In the genomic region with DNA sequence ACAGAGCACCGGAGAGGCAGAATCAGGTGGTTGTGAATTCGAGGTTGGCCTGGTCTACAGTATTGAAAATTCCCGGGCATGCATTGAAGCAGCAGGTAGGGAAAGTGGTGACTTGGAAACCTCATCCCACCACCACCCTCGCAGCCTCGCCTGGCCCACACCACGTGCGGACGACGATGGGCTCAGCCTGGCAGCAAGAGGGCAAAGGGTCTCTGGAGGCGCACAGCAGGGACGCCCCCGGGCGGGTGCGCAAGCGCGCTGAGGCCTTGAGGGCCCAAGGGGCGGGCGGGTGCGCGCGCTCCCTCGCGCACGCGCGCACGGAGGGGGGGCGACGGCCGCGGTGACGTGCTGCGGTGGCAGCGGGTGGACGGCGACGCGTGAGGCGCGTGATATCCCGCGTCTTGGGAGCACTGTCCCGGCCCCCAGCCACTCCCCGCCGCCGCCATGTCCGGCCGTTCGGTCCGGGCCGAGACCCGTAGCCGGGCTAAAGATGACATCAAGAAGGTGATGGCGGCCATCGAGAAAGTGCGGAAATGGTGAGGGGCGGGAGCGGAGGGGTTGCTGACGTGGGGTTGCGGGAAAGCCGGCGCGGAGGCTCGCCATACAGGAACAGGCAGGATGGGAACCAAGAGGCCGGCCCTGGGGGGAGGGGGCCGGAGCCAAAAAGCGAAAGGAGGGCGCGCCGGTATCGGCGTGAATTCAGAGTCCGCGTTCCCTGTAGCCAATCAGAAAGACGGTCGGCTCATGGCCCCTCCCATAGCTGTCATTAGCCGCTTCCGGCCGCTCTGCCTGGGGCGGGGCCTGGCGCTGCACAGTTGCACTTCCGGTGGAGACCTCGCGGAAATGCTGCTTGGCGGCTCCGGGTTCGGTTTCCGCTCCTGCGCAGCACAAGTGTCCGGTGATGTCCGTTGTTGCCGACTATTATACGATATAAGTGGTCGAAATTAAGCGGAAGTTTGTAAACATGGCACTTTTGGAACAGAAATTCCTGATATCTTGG, we compare ENCODE assay signal across 1 mouse cellular context.
TF ChIP-seq lines count a peak whose summit lies in the region.

A gene (plus strand): TSS at position 221 of the 1,000 bp plus-strand sequence.

TF ChIP-seq in CH12.LX, 34 proteins besides CTCF, POLR2A, EP300 and RAD21 (continued from another document):
- TF ChIP-seq ZMIZ1 (IDR thresholded peaks at IDR 0.05; ENCODE audit: low read depth, low read length) (0 out of 2 replicates have a peak, but pooled peaks have one; percentile 7), KAT2A (IDR thresholded peaks at IDR 0.05; ENCODE audit: insufficient replicate concordance, low read length) (peak; percentile 77; the same call in 1 of the 2 replicates), RCOR1 (conservative IDR thresholded peaks at IDR 0.05; ENCODE audit: low read depth, low read length) (no peak), MAZ (IDR thresholded peaks at IDR 0.05; ENCODE audit: low read depth, low read length) (peak; percentile 88; the same call in 1 of the 2 replicates), MXI1 (IDR thresholded peaks at IDR 0.05; ENCODE audit: low read depth, low read length) (peak; percentile 42; the same call in 1 of the 2 replicates), NRF1 (IDR thresholded peaks at IDR 0.05; ENCODE audit: low read depth, low read length) (peak; percentile 96), UBTF (IDR thresholded peaks at IDR 0.05; ENCODE audit: low read depth, low read length) (0 out of 2 replicates have a peak, but pooled peaks have one; percentile 61), MEF2A (IDR thresholded peaks at IDR 0.05; ENCODE audit: borderline replicate concordance, low read depth, low read length) (peak; percentile 57), SMC3 (IDR thresholded peaks at IDR 0.05; ENCODE audit: low read depth, low read length) (no peak), TBP (conservative IDR thresholded peaks at IDR 0.05; ENCODE audit: low read depth, low read length) (peak; percentile 68; the same call in 1 of the 2 replicates), ZKSCAN1 (IDR thresholded peaks at IDR 0.05; ENCODE audit: borderline replicate concordance, low read depth, low read length) (no peak), ETS1 (conservative IDR thresholded peaks at IDR 0.05; ENCODE audit: low read depth, low read length) (peak; percentile 22), IRF4 (IDR thresholded peaks at IDR 0.05; ENCODE audit: low read depth, low read length) (peak; percentile 45), MAFK (IDR thresholded peaks at IDR 0.05; ENCODE audit: insufficient replicate concordance, low read length) (no peak), BHLHE40 (IDR thresholded peaks at IDR 0.05; ENCODE audit: low read depth, low read length) (peak; percentile 93), TCF12 (IDR thresholded peaks at IDR 0.05; ENCODE audit: low read depth, low read length) (peak; percentile 71), SIN3A (IDR thresholded peaks at IDR 0.05; ENCODE audit: low read length) (peak; percentile 40; the same call in 1 of the 2 replicates), POLR2AphosphoS2 (IDR thresholded peaks at IDR 0.05; ENCODE audit: low read depth, low read length) (no peak), ZC3H11A (IDR thresholded peaks at IDR 0.05; ENCODE audit: low read depth, low read length) (no peak), USF1 (IDR thresholded peaks at IDR 0.05; ENCODE audit: low read depth, low read length) (0 out of 2 replicates have a peak, but pooled peaks have one; percentile 11), PAX5 (IDR thresholded peaks at IDR 0.05; ENCODE audit: low read length) (no peak), CHD2 (IDR thresholded peaks at IDR 0.05; ENCODE audit: low read length) (peak; percentile 78)
